Mouse (Mus musculus): Measurements from ENCODE around the gene 1700088E04Rik.

- TF ChIP-seq GATA1 (IDR thresholded peaks at IDR 0.05; ENCODE audit: borderline replicate concordance, low read length), result no peak
- TF ChIP-seq FLI1 (IDR thresholded peaks at IDR 0.05; ENCODE audit: low read length), result no peak
These were observed 35.2 kb downstream of the 1700088E04Rik start for GRCm38 (mm10) chr15:79105804-79106203.

Measured in megakaryocyte, embryonic 14.5 days (primary cell).